In genomic region chr7:49270855-49271254, GRCm38 (mm10) we compare ENCODE assay signal across 25 mouse cellular contexts.
A peak's percentile ranks its signal among the peaks of the same experiment; 100 is the strongest.
DNase-seq lines count a peak whose midpoint lies in the region; ATAC-seq and TF ChIP-seq lines count a peak whose summit lies in the region.
"Had no signal": no experiment of that assay in that cellular context is flagged by ENCODE, and none has a peak within 500 bp of the region (broad histone marks: within the 10 kb centered on the region; RNA-seq: fewer than 3 reads in every experiment).

No protein-coding gene starts in this region.

- no peak overlapping the region for H3K9ac ChIP-seq in forebrain, embryonic 15.5 days (replicated peaks)
- H3K9ac ChIP-seq in forebrain, embryonic 14.5 days (ENCODE audit: low read length) = no peak overlapping the region
- H3K9ac ChIP-seq in embryonic facial prominence, embryonic 15.5 days = no peak overlapping the region
- H3K9ac ChIP-seq: embryonic facial prominence, embryonic 13.5 days; heart, embryonic 13.5 days; hindbrain, embryonic 14.5 days had no signal

- peaks cover 61% of the 10 kb centered on the region for H3K4me1 ChIP-seq in forebrain, embryonic 15.5 days
- H3K4me1 ChIP-seq in forebrain, embryonic 14.5 days (ENCODE audit: control insufficient read depth, insufficient read depth, low read length) = peaks cover 7% of the 10 kb centered on the region
- peaks cover 51% of the 10 kb centered on the region for H3K4me1 ChIP-seq in embryonic facial prominence, embryonic 15.5 days

- H3K9me3 ChIP-seq in forebrain, embryonic 15.5 days = no peaks in the 10 kb centered on the region
- H3K9me3 ChIP-seq in forebrain, embryonic 14.5 days (replicated peaks; ENCODE audit: control insufficient read depth, low read length) = no peaks in the 10 kb centered on the region
- no peaks in the 10 kb centered on the region for H3K9me3 ChIP-seq in embryonic facial prominence, embryonic 15.5 days (replicated peaks)
- H3K9me3 ChIP-seq: embryonic facial prominence, embryonic 13.5 days; heart, embryonic 10.5 days; heart, embryonic 13.5 days had no signal

- H3K4me3 ChIP-seq in forebrain, embryonic 15.5 days = no peak overlapping the region
- H3K4me3 ChIP-seq in forebrain, embryonic 14.5 days (ENCODE audit: low read depth, low read length) = no peak overlapping the region
- no peak overlapping the region for H3K4me3 ChIP-seq in left cerebral cortex, adult 2 months
- no peak overlapping the region for H3K4me3 ChIP-seq in embryonic facial prominence, embryonic 15.5 days (replicated peaks)
- H3K4me3 ChIP-seq: embryonic facial prominence, embryonic 13.5 days; heart, adult 2 months; heart, embryonic 10.5 days; heart, embryonic 13.5 days had no signal

- no peak for TF ChIP-seq CTCF in left cerebral cortex, adult 2 months (IDR thresholded peaks at IDR 0.05)

- H3K27me3 ChIP-seq in forebrain, embryonic 15.5 days = no peaks in the 10 kb centered on the region
- no peaks in the 10 kb centered on the region for H3K27me3 ChIP-seq in forebrain, embryonic 14.5 days (replicated peaks; ENCODE audit: control insufficient read depth, insufficient read depth, low read length)
- H3K27me3 ChIP-seq in embryonic facial prominence, embryonic 15.5 days = no peaks in the 10 kb centered on the region; the same call in 1 of the 2 replicates

- ATAC-seq in forebrain, embryonic 15.5 days (replicated peaks) = no peak
- ATAC-seq in forebrain, embryonic 14.5 days = no peak
- ATAC-seq in embryonic facial prominence, embryonic 15.5 days (ENCODE audit: insufficient number of reproducible peaks, low FRiP score, low TSS enrichment, low read depth) = no peak
- ATAC-seq: hindbrain, postnatal 0 days; inflammation-experienced regulatory T-cells, adult 6 months; intestine, postnatal 0 days had no signal

- H3K36me3 ChIP-seq in forebrain, embryonic 15.5 days = no peaks in the 10 kb centered on the region
- no peaks in the 10 kb centered on the region for H3K36me3 ChIP-seq in forebrain, embryonic 14.5 days (ENCODE audit: control insufficient read depth, insufficient read depth, low read length)
- H3K36me3 ChIP-seq in embryonic facial prominence, embryonic 15.5 days = no peaks in the 10 kb centered on the region
- H3K36me3 ChIP-seq: embryonic facial prominence, embryonic 13.5 days; heart, embryonic 10.5 days; heart, embryonic 13.5 days had no signal

- no peak for DNase-seq in forebrain, embryonic 14.5 days (ENCODE audit: low spot score)
- no peak for DNase-seq in left cerebral cortex, adult 2 months (ENCODE audit: extremely low spot score in 1 of 2, low spot score in 2 of 2)
- no peak for DNase-seq in left cerebral cortex, adult 9 months (ENCODE audit: low spot score in 2 of 2)
- peak; percentile 38 for DNase-seq in mesoderm, embryonic 11.5 days (ENCODE audit: low read depth, low spot score)
- DNase-seq in ovary, postnatal 14 days (ENCODE audit: low spot score) = no peak
- DNase-seq in spleen, adult 18-20 months = no peak
- DNase-seq: adrenal gland, adult 2 months; adrenal gland, postnatal 14 days; B cell, adult 2 months; cerebellum, adult 18-20 months; cerebellum, postnatal 14 days; gastrocnemius, postnatal 10 days; gastrocnemius, postnatal 36 days; heart, adult 2 months; heart, postnatal 14 days; heart, postnatal 4 days had no signal

- intact Hi-C loops in left cerebral cortex, adult 2 months (cut with DNase I) = loop anchor here (5.0 kb wide), 1 partner anchor 151 kb away; no protein-coding TSS in a partner anchor

- H3K27ac ChIP-seq in forebrain, embryonic 15.5 days (replicated peaks) = peak overlapping the region; percentile 38; the same call in 1 of the 2 replicates
- H3K27ac ChIP-seq in forebrain, embryonic 14.5 days (ENCODE audit: low read depth, low read length) = no peak overlapping the region
- peak overlapping the region; percentile 87 for H3K27ac ChIP-seq in left cerebral cortex, adult 2 months
- H3K27ac ChIP-seq in embryonic facial prominence, embryonic 15.5 days (replicated peaks) = peak overlapping the region; percentile 39; the same call in 1 of the 2 replicates
- H3K27ac ChIP-seq: embryonic facial prominence, embryonic 13.5 days; heart, adult 2 months; heart, embryonic 10.5 days; heart, embryonic 13.5 days; hindbrain, embryonic 14.5 days; hindbrain, postnatal 0 days had no signal

- H3K4me2 ChIP-seq in forebrain, embryonic 15.5 days (replicated peaks) = no peak overlapping the region
- no peak overlapping the region for H3K4me2 ChIP-seq in forebrain, embryonic 14.5 days (ENCODE audit: low read length)
- no peak overlapping the region for H3K4me2 ChIP-seq in embryonic facial prominence, embryonic 15.5 days (replicated peaks)
- H3K4me2 ChIP-seq: embryonic facial prominence, embryonic 13.5 days; heart, embryonic 13.5 days; hindbrain, embryonic 14.5 days had no signal

- 73% methylated on average over 11 of the region's 11 CpGs for WGBS in forebrain, embryonic 15.5 days
- WGBS in forebrain, embryonic 14.5 days = 75% methylated on average over 11 of the region's 11 CpGs
- whole genome bisulfite sequencing in embryonic facial prominence, embryonic 15.5 days = 35% methylated on average over 11 of the region's 11 CpGs
